Mouse (Mus musculus) lung, postnatal 0 days (tissue): ENCODE measurements around the gene Dennd5b.

Experiments used
- CTCF ChIP-seq: IDR thresholded peaks from 2 replicates; pipeline ENCODE4 v1.5.1; 2016; ENCODE audit warnings: antibody characterized with exemption, mild to moderate bottlenecking
- EP300 ChIP-seq: IDR thresholded peaks from 2 replicates; pipeline ENCODE4 v1.6.1; 2016; ENCODE audit warnings: antibody characterized with exemption, mild to moderate bottlenecking, control low read depth

DNA sequence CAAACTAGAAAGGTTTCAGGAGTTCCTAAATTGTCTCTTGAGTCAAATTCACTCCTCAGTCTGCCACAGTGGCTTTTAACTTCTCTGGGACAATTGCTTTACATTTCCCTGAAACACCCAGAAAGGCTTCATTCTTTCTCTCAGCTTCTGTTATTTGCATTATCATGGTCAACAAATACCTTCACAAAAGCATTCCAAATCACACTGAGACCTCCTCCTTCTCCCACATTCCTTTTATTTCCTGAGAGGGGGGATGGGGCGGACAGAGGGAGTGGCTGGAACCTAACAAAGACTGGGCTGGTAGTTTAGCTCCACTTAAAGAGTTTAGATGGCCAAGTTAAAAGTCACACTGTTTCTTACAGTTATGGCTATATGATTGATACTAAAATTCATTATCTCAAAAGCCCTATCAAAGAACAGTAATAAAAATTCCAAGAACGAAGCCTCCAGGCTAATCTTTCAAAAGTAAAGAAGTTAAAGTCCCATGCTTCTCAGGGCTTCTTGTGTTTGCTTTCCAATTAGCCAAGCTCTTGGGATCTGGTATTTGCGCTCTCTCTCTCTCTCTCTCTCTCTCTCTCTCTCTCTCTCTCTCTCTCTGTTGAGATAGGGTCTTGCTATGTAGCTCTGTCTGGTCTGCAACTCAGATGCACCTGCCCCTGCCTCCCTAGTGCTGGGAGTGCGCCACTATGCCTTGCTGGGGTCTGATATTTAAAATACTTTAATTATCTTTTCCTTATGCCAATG lies 108.9 kb downstream of the Dennd5b start:
- TF ChIP-seq CTCF (no peak), EP300 (no peak)
